Mouse (Mus musculus): ENCODE results near the gene Tango6. TPM values are rescaled to one million over a fixed set of nuclear protein-coding genes. Genes with fewer than 3 reads are reported as not detected.

Tango6 gene
- total and polyA plus RNA-seq, 2 experiments from 2014 or later, result 4.0 to 13.5 TPM

GRCm38 (mm10) chr8:106887336-106888189, 204.7 kb downstream of the Tango6 start:
- H3K36me3 ChIP-seq (replicated peaks; ENCODE audit: control insufficient read depth, insufficient read depth, low read length), result peaks cover 26% of the 10 kb centered on the region
- peak; percentile 75 for ATAC-seq (ENCODE audit: insufficient read depth, low read depth)

DNA sequence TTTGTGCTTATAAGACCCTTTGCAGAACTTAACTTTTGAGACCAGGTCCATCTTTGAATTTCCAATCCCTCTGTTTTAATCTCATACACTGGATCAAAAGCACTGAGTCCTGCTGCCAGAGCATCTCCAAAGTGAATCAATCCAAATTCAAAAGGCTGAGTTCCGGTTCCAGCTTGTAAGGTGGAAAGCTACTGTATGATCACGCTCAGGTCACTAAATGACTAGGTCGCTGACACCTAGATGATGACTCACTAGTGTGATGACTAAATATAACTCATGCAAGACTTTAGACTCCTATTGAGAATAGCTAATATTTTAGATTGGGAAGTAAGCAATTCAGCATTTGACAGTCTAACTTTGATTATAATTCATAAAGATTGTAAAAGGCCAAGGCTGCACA, 205.9 kb downstream of the Tango6 start:
- DNase-seq (ENCODE audit: low spot score), result no peak
- TF ChIP-seq CTCF (IDR thresholded peaks at IDR 0.05; ENCODE audit: low read depth) (no peak), EP300 (IDR thresholded peaks at IDR 0.05; ENCODE audit: low read depth) (no peak)
- H3K4me2 ChIP-seq (ENCODE audit: low read depth, low read length), result no peak overlapping the region
- H3K4me1 ChIP-seq (ENCODE audit: control insufficient read depth, insufficient read depth), result peaks cover 8% of the 10 kb centered on the region; the same call in 1 of the 2 replicates
- no peak overlapping the region for H3K4me3 ChIP-seq (ENCODE audit: low read depth, low read length)
- no peak overlapping the region for H3K27ac ChIP-seq (ENCODE audit: low read depth)
- peaks cover 16% of the 10 kb centered on the region for H3K36me3 ChIP-seq (replicated peaks; ENCODE audit: control insufficient read depth, insufficient read depth, low read length)
- no peak overlapping the region for H3K9ac ChIP-seq (replicated peaks; ENCODE audit: low read depth, low read length)
- H3K27me3 ChIP-seq (ENCODE audit: control insufficient read depth, insufficient read depth, low read length), result no peaks in the 10 kb centered on the region
- no peaks in the 10 kb centered on the region for H3K9me3 ChIP-seq (replicated peaks; ENCODE audit: control insufficient read depth, low read length)
- ATAC-seq (ENCODE audit: insufficient read depth, low read depth), result no peak
- 34% methylated on average over 3 of the region's 3 CpGs for WGBS

More at GRCm38 (mm10) chr8:106887336-106888189, 204.7 kb downstream of the Tango6 start:
- TF ChIP-seq EP300 (IDR thresholded peaks at IDR 0.05; ENCODE audit: low read depth) (no peak), CTCF (IDR thresholded peaks at IDR 0.05; ENCODE audit: low read depth) (peak; percentile 91)
- peak; percentile 89 for DNase-seq (ENCODE audit: low spot score)
- H3K27me3 ChIP-seq (ENCODE audit: control insufficient read depth, insufficient read depth, low read length), result no peaks in the 10 kb centered on the region
- 43% methylated on average over 5 of the region's 5 CpGs for WGBS
- H3K4me3 ChIP-seq (ENCODE audit: low read depth, low read length), result no peak overlapping the region
- H3K9ac ChIP-seq (replicated peaks; ENCODE audit: low read depth, low read length), result no peak overlapping the region
- H3K4me1 ChIP-seq (ENCODE audit: control insufficient read depth, insufficient read depth), result peaks cover 8% of the 10 kb centered on the region; the same call in 1 of the 2 replicates
- no peak overlapping the region for H3K4me2 ChIP-seq (ENCODE audit: low read depth, low read length)
- H3K9me3 ChIP-seq (replicated peaks; ENCODE audit: control insufficient read depth, low read length), result no peaks in the 10 kb centered on the region
- H3K27ac ChIP-seq (ENCODE audit: low read depth), result no peak overlapping the region

- H3K27ac ChIP-seq (ENCODE audit: low read depth), result peak overlapping the region; percentile 96
- peaks cover 13% of the 10 kb centered on the region for H3K4me1 ChIP-seq (ENCODE audit: control insufficient read depth, insufficient read depth)
- DNase-seq (ENCODE audit: low spot score), result peak; percentile 63
- H3K27me3 ChIP-seq (ENCODE audit: control insufficient read depth, insufficient read depth, low read length), result no peaks in the 10 kb centered on the region
- no peak for TF ChIP-seq EP300 (IDR thresholded peaks at IDR 0.05; ENCODE audit: low read depth)
- no peak for TF ChIP-seq CTCF (IDR thresholded peaks at IDR 0.05; ENCODE audit: low read depth)
- peak overlapping the region; percentile 74 for H3K4me2 ChIP-seq (ENCODE audit: low read depth, low read length)
- under 1% methylated on average over 15 of the region's 15 CpGs for WGBS
- no peaks in the 10 kb centered on the region for H3K9me3 ChIP-seq (replicated peaks; ENCODE audit: control insufficient read depth, low read length)
- H3K36me3 ChIP-seq (replicated peaks; ENCODE audit: control insufficient read depth, insufficient read depth, low read length), result peaks cover 24% of the 10 kb centered on the region
- ATAC-seq (ENCODE audit: insufficient read depth, low read depth), result no peak
- peak overlapping the region; percentile 85 for H3K4me3 ChIP-seq (ENCODE audit: low read depth, low read length)
- H3K9ac ChIP-seq (replicated peaks; ENCODE audit: low read depth, low read length), result peak overlapping the region; percentile 89
Observed at GRCm38 (mm10) chr8:106892210-106892805, 209.4 kb downstream of the Tango6 start.

DNA sequence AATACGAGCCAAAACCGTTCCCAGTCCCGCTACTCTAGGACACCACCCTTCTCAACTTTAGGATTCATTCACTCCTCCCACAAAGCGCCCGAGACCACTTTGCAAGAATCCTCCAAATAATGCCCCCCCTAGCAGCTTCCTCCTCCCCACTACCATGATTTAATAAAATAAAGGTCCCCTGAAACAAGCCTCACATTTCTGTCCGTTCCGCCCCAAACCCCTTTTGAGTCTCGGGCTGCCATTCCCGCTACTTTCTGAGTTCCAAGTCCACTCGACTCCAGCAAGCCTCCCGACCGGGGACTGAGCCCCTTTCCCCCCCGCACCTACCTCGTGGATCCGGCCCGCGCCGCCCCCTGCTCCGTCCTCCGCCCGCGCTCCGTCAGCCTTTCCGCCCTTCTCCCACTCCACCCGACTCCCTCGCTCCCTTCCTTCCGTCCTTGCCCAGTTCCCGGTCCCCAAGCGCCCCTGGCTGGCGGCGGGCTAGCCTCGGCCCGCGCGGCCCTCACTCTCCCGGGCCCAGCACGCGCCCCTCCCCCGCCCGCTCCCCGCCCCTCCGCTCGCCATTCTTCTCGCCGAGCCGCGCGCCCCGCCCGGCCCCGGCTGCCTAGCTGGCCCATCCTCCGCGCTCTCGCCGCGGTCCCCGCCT, 210.1 kb downstream of the Tango6 start:
- Histone ChIP-seq H3K4me3 (ENCODE audit: low read depth, low read length) (peak overlapping the region; percentile 85), H3K27ac (ENCODE audit: low read depth) (peak overlapping the region; percentile 96), H3K36me3 (replicated peaks; ENCODE audit: control insufficient read depth, insufficient read depth, low read length) (peaks cover 31% of the 10 kb centered on the region), H3K4me2 (ENCODE audit: low read depth, low read length) (peak overlapping the region; percentile 74), H3K4me1 (ENCODE audit: control insufficient read depth, insufficient read depth) (peaks cover 13% of the 10 kb centered on the region), H3K9ac (replicated peaks; ENCODE audit: low read depth, low read length) (peak overlapping the region; percentile 89), H3K27me3 (ENCODE audit: control insufficient read depth, insufficient read depth, low read length) (no peaks in the 10 kb centered on the region), H3K9me3 (replicated peaks; ENCODE audit: control insufficient read depth, low read length) (no peaks in the 10 kb centered on the region)
- ATAC-seq (ENCODE audit: insufficient read depth, low read depth) (peak; percentile 79), DNase-seq (ENCODE audit: low spot score) (peak; percentile 41)
- WGBS, result under 1% methylated on average over 49 of the region's 57 CpGs
- no peak for TF ChIP-seq CTCF (IDR thresholded peaks at IDR 0.05; ENCODE audit: low read depth)
- TF ChIP-seq EP300 (IDR thresholded peaks at IDR 0.05; ENCODE audit: low read depth), result no peak

DNA sequence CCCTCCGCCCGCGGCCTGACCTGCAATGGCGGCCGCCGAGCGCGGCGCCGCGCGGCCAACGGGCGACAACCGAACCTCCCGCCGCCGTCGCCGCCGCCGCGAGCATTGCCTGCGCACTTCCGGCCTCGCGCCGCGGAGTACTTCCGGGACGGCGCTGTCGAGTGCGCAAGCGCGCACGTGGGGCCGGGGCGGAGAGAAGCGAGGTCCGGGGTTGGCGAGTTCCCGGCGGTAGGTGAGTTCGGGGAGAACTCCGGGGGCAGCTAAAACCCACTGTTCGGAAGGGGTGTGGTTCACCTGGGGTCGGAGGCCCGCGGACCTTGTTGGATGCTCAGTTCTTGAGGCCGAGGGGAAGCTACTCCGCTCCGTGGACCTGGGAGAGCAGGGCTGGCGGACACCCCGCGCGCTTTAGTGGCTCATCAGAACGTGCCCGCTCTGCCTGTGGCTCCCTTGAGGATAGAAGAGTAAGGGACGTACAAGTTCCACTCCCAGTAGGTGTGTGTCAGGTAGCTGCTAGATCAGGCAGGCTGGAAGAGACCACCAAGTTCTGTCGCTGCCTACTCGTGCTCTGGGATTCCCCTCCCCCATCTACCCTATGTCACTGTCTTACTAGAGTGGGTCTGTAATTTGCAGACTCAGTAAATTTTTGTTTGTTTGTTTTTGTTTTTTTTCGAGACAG, 210.8 kb downstream of the Tango6 start, which contains the start of gene Utp4:
Utp4 (plus strand) TSS at position 156 of the 676 bp plus-strand sequence.
- DNase-seq (ENCODE audit: low spot score), result peak; percentile 82
- H3K9me3 ChIP-seq (replicated peaks; ENCODE audit: control insufficient read depth, low read length), result no peaks in the 10 kb centered on the region
- TF ChIP-seq CTCF (IDR thresholded peaks at IDR 0.05; ENCODE audit: low read depth), result no peak
- no peak for TF ChIP-seq EP300 (IDR thresholded peaks at IDR 0.05; ENCODE audit: low read depth)
- H3K4me1 ChIP-seq (ENCODE audit: control insufficient read depth, insufficient read depth), result peaks cover 13% of the 10 kb centered on the region
- H3K4me2 ChIP-seq (ENCODE audit: low read depth, low read length), result peak within 1 kb of the TSS; percentile 74
- H3K27ac ChIP-seq (ENCODE audit: low read depth), result peak within 1 kb of the TSS; percentile 96
- no peaks in the 10 kb centered on the region for H3K27me3 ChIP-seq (ENCODE audit: control insufficient read depth, insufficient read depth, low read length)
- H3K9ac ChIP-seq (replicated peaks; ENCODE audit: low read depth, low read length), result peak within 1 kb of the TSS; percentile 89
- peaks cover 38% of the 10 kb centered on the region for H3K36me3 ChIP-seq (replicated peaks; ENCODE audit: control insufficient read depth, insufficient read depth, low read length)
- WGBS, result under 1% methylated on average over 61 of the region's 63 CpGs
- peak; percentile 95 for ATAC-seq (ENCODE audit: insufficient read depth, low read depth)
- peak within 1 kb of the TSS; percentile 85 for H3K4me3 ChIP-seq (ENCODE audit: low read depth, low read length)
